Mouse (Mus musculus) left cerebral cortex, adult 11 months (tissue): ENCODE results near the gene Aqp3.
"Not testable (repeated sequence)": the region's sequence is repeated elsewhere in the genome, so short reads cannot be mapped to it uniquely, and the experiment has no call there.

Experiments used
- DNase-seq: peaks from one replicate; pipeline ENCODE4 v3.0.0; 2022; ENCODE audit warnings: low spot score

The Aqp3 gene

GRCm38 (mm10) chr4:41102901-41103300 lies 4.9 kb upstream of the Aqp3 start:
- no peak for DNase-seq

GRCm38 (mm10) chr4:41100986-41101385 lies 3.0 kb upstream of the Aqp3 start:
- no peak for DNase-seq

GRCm38 (mm10) chr4:41098577-41098951 lies 581 bp upstream of the Aqp3 start:
- DNase-seq: no peak

- DNase-seq: no peak
Measured at GRCm38 (mm10) chr4:41097381-41097780, 602 bp downstream of the Aqp3 start.

GRCm38 (mm10) chr4:41096794-41097193 lies 1.2 kb downstream of the Aqp3 start:
- no peak for DNase-seq

- DNase-seq: no peak
Measured at GRCm38 (mm10) chr4:41096169-41096568, 1.8 kb downstream of the Aqp3 start.

GRCm38 (mm10) chr4:41094361-41094760 lies 3.6 kb downstream of the Aqp3 start:
- DNase-seq: no peak

GRCm38 (mm10) chr4:41092958-41093357 lies 5.0 kb downstream of the Aqp3 start:
- DNase-seq: no peak

GRCm38 (mm10) chr4:41091391-41091790 lies 6.6 kb downstream of the Aqp3 start:
- DNase-seq: no peak

GRCm38 (mm10) chr4:41089705-41090104 lies 8.3 kb downstream of the Aqp3 start:
- DNase-seq: no peak

- no peak for DNase-seq
Measured at GRCm38 (mm10) chr4:41089189-41089588, 8.8 kb downstream of the Aqp3 start.

GRCm38 (mm10) chr4:41087459-41088298 lies 10.3 kb downstream of the Aqp3 start:
- DNase-seq: no peak

- DNase-seq: no peak
Measured at GRCm38 (mm10) chr4:41086947-41087346, 11.0 kb downstream of the Aqp3 start.

GRCm38 (mm10) chr4:41084819-41085218 lies 13.2 kb downstream of the Aqp3 start:
- no peak for DNase-seq

- DNase-seq: not testable (repeated sequence)
Measured at GRCm38 (mm10) chr4:41082803-41083202, 15.2 kb downstream of the Aqp3 start.

GRCm38 (mm10) chr4:41081733-41082132 lies 16.2 kb downstream of the Aqp3 start:
- no peak for DNase-seq

- no peak for DNase-seq
Measured at GRCm38 (mm10) chr4:41078726-41079125, 19.3 kb downstream of the Aqp3 start.

GRCm38 (mm10) chr4:41074461-41074860 lies 23.5 kb downstream of the Aqp3 start:
- no peak for DNase-seq

GRCm38 (mm10) chr4:41073008-41073817 lies 24.8 kb downstream of the Aqp3 start:
- no peak for DNase-seq

GRCm38 (mm10) chr4:41071500-41072429 lies 26.2 kb downstream of the Aqp3 start:
- DNase-seq: no peak

GRCm38 (mm10) chr4:41065196-41065595 lies 32.8 kb downstream of the Aqp3 start:
- no peak for DNase-seq
